Mouse (Mus musculus): ENCODE measurements at regions not wholly inside any gene's neighbourhood (a gene's known extent, or its start where the extent isn't known, plus 50 kb on each side); places are given as distances from the start of the nearest gene placed in this dataset.

DNA sequence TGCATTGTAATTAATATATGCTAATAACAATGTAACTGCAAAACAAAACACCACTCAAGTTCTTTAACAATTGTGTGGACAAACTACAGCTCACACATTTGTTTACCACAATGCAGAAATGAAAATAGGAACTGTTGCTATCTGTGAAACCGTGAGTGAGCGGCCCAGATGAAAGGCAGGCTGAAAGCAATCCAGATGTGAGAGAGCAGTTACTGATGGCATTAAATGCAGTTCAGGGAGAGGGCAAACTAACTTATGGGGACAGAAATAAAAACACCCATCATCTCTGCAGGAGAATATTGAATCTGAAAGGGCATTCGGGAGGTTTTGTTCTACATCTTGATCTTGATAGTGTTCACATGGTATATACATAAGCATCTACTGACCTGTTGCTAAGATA, 301.3 kb downstream of the Ttll7 start:
- Histone ChIP-seq H3K9ac (no peak overlapping the region), H3K36me3 (no peaks in the 10 kb centered on the region), H3K27ac (no peak overlapping the region), H3K9me3 (replicated peaks) (no peaks in the 10 kb centered on the region), H3K4me1 (no peaks in the 10 kb centered on the region), H3K27me3 (no peaks in the 10 kb centered on the region), H3K4me2 (no peak overlapping the region), H3K4me3 (replicated peaks) (no peak overlapping the region)
- WGBS, result 62% methylated on average over 3 of the region's 3 CpGs
- ATAC-seq (replicated peaks; ENCODE audit: low FRiP score), result no peak

DNA sequence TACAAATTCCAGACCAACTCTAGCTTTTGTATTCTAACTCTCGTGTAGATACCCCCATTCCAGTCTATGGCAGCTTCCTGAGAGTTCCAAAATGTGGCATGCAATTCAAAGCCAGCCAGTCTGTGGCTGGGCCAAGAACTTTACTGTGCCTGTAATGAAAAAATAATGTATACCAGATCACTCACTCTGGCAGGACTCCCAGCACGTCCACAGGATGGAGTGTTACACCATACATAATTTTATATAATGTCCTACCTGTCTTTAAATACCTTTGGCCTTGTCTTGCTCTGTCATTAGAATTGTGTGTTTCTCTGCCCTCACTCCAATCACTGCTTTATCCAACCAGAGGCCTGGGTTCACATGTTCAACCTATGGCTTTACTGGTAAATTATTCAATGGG, 301.8 kb downstream of the Ttll7 start:
- H3K27ac ChIP-seq, result no peak overlapping the region
- WGBS, result 64% methylated on average over 2 of the region's 2 CpGs

DNA sequence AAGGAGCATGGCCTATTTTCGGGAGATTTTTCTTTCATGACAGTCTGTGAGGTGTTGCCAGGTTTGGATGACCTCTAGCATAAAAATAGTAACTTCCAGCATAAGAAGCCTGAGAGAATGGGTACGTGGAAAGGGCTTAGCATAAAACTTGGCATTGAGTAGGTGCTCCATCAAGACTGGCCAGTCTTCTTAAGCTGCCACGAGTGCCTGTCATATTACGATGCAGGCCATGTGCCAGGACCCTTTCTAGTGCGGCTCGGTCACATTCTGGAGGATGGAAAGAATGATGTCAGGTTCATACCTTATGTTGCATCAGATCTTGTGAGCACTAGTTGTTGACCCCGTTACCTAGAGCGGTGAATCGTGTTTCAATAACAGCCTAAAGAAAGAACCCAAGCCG, 311.0 kb downstream of the Ttll7 start:
- Histone ChIP-seq H3K9ac (no peak overlapping the region), H3K4me2 (no peak overlapping the region), H3K27ac (no peak overlapping the region), H3K4me3 (replicated peaks) (no peak overlapping the region), H3K4me1 (no peaks in the 10 kb centered on the region), H3K36me3 (no peaks in the 10 kb centered on the region), H3K27me3 (no peaks in the 10 kb centered on the region), H3K9me3 (replicated peaks) (no peaks in the 10 kb centered on the region)
- no peak for ATAC-seq (replicated peaks; ENCODE audit: low FRiP score)
- WGBS, result 78% methylated on average over 10 of the region's 10 CpGs

More for the DNA sequence above, 301.8 kb downstream of the Ttll7 start:
- ATAC-seq (replicated peaks; ENCODE audit: low FRiP score), result no peak
- no peaks in the 10 kb centered on the region for H3K9me3 ChIP-seq (replicated peaks)
- no peak overlapping the region for H3K4me2 ChIP-seq
- no peak overlapping the region for H3K9ac ChIP-seq
- H3K4me3 ChIP-seq (replicated peaks), result no peak overlapping the region
- H3K27me3 ChIP-seq, result no peaks in the 10 kb centered on the region
- no peaks in the 10 kb centered on the region for H3K36me3 ChIP-seq
- no peaks in the 10 kb centered on the region for H3K4me1 ChIP-seq

DNA sequence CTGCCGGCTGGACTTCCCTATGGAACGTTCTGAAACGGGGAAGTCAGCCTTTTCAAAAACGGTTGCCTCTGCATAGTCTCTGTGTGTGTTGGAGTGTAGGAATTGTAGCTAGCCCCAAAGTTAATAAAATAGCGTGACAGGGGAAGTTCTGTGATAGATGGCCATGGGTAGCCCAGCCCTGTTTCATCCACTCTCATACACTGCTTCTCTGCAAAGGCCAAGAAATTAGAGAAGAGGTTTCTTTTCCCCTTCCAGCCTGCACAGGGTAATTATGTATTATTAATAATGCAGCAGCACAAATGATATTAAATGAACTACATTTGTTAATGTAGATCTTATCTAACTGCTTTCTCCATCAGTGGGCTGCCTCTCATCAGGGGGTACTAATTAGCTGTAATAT, 311.4 kb downstream of the Ttll7 start:
- Histone ChIP-seq H3K9ac (no peak overlapping the region), H3K27me3 (no peaks in the 10 kb centered on the region), H3K36me3 (no peaks in the 10 kb centered on the region), H3K27ac (no peak overlapping the region), H3K4me1 (no peaks in the 10 kb centered on the region), H3K4me3 (replicated peaks) (no peak overlapping the region), H3K4me2 (no peak overlapping the region), H3K9me3 (replicated peaks) (no peaks in the 10 kb centered on the region)
- 75% methylated on average over 5 of the region's 5 CpGs for WGBS
- no peak for ATAC-seq (replicated peaks; ENCODE audit: low FRiP score)

DNA sequence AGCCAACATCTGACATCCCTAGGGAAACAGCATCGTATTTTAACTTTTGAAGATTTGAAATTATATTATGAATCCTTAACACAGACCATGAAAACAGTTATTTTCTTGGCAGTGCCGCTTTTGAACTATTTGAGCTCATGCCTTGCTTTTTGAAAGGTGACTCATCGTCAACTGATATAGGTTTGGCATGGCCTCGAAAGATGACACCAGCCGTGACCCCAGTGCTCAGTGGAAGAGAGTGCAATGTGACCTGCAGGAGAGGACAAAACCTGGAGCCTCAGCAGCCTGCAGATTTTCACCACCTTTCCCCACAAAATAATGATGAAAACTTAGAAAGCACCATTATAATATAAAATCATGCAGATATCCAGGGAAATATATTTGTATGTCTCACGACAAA, 312.8 kb downstream of the Ttll7 start:
- ATAC-seq (replicated peaks; ENCODE audit: low FRiP score), result no peak
- Histone ChIP-seq H3K4me2 (no peak overlapping the region), H3K27ac (no peak overlapping the region), H3K9ac (no peak overlapping the region), H3K4me3 (replicated peaks) (no peak overlapping the region), H3K4me1 (no peaks in the 10 kb centered on the region), H3K36me3 (no peaks in the 10 kb centered on the region), H3K27me3 (no peaks in the 10 kb centered on the region), H3K9me3 (replicated peaks) (no peaks in the 10 kb centered on the region)
- 77% methylated on average over 6 of the region's 6 CpGs for whole genome bisulfite sequencing

DNA sequence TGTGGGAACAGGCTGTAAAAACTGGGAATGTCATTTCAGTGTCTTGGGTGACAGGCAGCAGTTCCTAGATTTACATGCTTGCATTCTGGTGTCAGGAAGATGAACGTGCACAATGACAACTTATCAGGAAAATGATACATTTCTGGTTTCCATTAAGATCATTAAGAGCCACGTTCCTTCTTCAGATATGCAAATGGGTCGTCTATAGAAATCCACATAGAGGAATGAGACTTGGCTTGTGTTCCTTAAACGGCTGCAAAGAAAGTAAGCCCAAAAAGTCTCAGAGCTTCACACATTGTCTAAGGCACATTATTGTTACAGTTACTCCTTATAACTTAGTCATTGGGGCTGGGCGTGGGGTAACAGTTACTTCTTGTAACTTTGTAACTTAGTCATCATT, 314.4 kb downstream of the Ttll7 start:
- Histone ChIP-seq H3K27ac (no peak overlapping the region), H3K9ac (no peak overlapping the region), H3K4me1 (no peaks in the 10 kb centered on the region), H3K4me3 (replicated peaks) (no peak overlapping the region), H3K36me3 (no peaks in the 10 kb centered on the region), H3K27me3 (no peaks in the 10 kb centered on the region), H3K4me2 (no peak overlapping the region), H3K9me3 (replicated peaks) (no peaks in the 10 kb centered on the region)
- 75% methylated on average over 5 of the region's 5 CpGs for WGBS
- ATAC-seq (replicated peaks; ENCODE audit: low FRiP score), result no peak

DNA sequence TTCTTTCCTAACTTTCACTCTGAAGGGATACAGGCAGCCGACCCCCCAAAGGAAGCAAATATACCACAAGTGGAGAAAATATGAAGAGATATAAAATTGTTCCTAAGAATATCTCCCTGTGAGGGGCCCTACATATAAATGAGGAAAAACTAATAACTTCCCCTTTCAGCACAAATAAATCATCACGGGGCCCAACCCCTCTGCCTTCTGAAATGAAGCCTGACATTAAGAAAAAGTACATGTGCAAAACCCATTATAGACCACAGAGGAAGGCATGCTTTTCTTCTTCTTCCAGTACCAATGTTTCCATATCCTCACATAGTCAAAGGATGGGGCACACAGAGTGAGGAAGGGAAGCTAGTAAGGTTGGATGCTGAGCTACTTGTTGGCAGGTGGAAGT, 317.0 kb downstream of the Ttll7 start:
- 76% methylated on average over 2 of the region's 2 CpGs for WGBS
- H3K4me3 ChIP-seq (replicated peaks), result no peak overlapping the region
- ATAC-seq (replicated peaks; ENCODE audit: low FRiP score), result no peak

DNA sequence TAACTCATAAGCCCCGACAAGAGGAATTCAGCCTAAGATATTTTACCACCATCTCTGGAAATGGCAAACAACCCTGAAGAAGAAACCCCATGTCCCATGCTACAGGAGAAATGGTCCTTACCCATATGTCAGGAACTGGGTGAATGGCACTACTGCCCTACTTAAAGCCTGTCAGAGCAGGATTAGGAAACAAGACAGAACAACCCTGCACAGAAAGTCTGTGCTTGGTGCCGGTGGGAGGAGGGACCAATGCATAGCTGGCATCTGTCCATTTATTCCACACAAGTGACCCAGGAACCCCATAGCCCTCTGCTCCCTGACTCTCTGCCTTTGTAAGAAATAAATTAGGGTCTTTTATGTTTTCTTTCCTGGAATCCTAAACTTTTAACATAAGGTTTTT, 317.9 kb downstream of the Ttll7 start:
- H3K27me3 ChIP-seq, result no peaks in the 10 kb centered on the region
- no peak overlapping the region for H3K9ac ChIP-seq
- H3K4me3 ChIP-seq (replicated peaks), result no peak overlapping the region
- 55% methylated on average over 2 of the region's 2 CpGs for WGBS
- no peaks in the 10 kb centered on the region for H3K9me3 ChIP-seq (replicated peaks)
- ATAC-seq (replicated peaks; ENCODE audit: low FRiP score), result no peak
- H3K4me2 ChIP-seq, result no peak overlapping the region
- H3K4me1 ChIP-seq, result no peaks in the 10 kb centered on the region
- H3K27ac ChIP-seq, result 0 out of 2 replicates have a peak overlapping the region, but pooled peaks have one; percentile 10
- H3K36me3 ChIP-seq, result no peaks in the 10 kb centered on the region

More for the DNA sequence above, 317.0 kb downstream of the Ttll7 start:
- Histone ChIP-seq H3K4me1 (no peaks in the 10 kb centered on the region), H3K9me3 (replicated peaks) (no peaks in the 10 kb centered on the region), H3K27ac (no peak overlapping the region), H3K36me3 (no peaks in the 10 kb centered on the region), H3K27me3 (no peaks in the 10 kb centered on the region), H3K9ac (no peak overlapping the region), H3K4me2 (no peak overlapping the region)

DNA sequence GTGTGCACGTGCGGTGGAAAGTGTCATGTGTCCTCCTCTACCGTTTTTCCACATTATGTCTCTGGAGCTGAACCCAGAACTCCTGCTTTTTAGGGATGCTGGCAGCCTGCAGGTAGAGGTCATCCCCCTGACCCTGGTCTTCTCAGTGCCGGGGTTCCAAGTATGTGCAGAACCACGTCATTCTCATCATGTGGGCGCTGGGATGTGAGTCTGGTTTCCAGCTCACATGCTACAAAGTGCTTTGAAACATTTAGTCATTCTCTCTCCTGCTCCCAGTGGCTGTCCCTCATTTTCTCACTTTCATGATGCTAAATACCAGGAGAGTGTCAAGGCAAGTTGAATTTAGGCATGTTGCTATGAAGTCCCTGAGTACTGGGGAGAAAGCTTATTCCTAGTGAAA, 326.6 kb downstream of the Ttll7 start:
- no peak overlapping the region for H3K4me3 ChIP-seq (replicated peaks)
- no peaks in the 10 kb centered on the region for H3K9me3 ChIP-seq (replicated peaks)
- peaks cover 6% of the 10 kb centered on the region for H3K27me3 ChIP-seq
- H3K4me2 ChIP-seq, result no peak overlapping the region
- 76% methylated on average over 6 of the region's 6 CpGs for WGBS
- peaks cover 14% of the 10 kb centered on the region for H3K4me1 ChIP-seq
- no peaks in the 10 kb centered on the region for H3K36me3 ChIP-seq
- no peak overlapping the region for H3K27ac ChIP-seq
- no peak for ATAC-seq (replicated peaks; ENCODE audit: low FRiP score)
- H3K9ac ChIP-seq, result no peak overlapping the region

DNA sequence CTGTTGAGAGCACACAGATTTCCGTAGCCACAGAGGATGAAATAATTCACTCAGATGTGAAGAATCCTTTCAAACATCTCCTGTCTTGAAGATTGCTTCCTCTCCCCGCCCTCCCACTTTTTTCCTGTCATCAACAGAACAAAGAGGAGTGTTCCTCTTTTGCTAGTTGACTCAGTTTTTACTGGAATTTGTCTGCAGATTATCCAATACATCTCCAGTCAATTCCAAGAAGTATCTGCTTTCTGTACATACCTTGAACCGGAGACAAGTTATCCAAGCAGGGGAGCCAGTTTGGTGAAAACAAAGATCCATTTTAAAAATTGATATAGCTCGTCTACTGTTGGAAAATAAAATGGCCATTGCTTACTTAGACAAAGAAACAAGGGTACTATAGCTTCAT, 328.5 kb downstream of the Ttll7 start:
- H3K4me2 ChIP-seq, result no peak overlapping the region
- H3K27me3 ChIP-seq, result peaks cover 6% of the 10 kb centered on the region
- H3K9ac ChIP-seq, result no peak overlapping the region
- 60% methylated on average over 4 of the region's 4 CpGs for WGBS
- no peak overlapping the region for H3K4me3 ChIP-seq (replicated peaks)
- H3K9me3 ChIP-seq (replicated peaks), result no peaks in the 10 kb centered on the region
- no peak overlapping the region; the same call in 1 of the 2 replicates for H3K27ac ChIP-seq
- ATAC-seq (replicated peaks; ENCODE audit: low FRiP score), result no peak
- H3K36me3 ChIP-seq, result no peaks in the 10 kb centered on the region
- H3K4me1 ChIP-seq, result peaks cover 14% of the 10 kb centered on the region

DNA sequence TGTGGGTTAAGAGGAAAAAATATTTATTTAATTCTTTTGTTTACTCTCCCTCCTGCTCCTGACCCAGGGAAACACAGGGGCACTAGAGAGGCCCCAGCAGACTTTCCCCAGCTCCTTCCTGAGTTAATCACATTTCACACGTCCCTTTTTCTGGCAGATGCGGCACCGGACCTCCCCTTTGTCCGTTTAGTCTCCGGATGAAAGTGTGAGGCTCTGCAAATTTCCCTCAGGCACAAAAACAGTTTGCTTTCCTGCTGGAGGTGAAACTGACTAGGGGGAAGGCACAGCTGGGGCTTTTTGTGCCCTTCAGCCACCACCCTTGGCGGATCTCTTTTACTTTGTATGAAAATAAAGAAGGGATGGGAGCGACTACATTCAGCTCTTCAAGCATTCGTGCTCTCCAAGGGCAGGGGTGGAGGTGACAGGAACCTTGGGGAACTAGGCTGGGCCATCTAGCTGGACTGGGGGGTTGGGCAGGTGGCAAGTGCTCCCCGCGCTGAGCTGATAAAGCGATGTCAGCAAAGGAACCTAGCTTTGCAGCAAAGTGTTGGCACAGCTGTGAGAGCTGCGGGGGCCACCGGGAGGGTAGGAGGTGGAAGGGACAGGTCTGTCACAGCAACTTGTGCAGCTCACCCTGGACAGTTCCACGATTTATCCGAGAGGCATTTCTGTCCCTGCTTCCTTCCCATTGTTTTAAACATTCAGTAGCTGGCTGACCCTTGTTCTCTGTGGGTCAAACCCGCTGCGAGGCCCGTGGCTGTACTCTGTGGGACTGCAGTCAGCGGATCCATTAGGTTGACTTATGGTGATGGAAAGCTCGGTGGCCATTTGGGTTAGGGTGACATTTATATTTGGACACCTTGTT, 329.6 kb downstream of the Ttll7 start:
- Histone ChIP-seq H3K27me3 (peaks cover 6% of the 10 kb centered on the region), H3K4me2 (peak overlapping the region; percentile 44), H3K27ac (peak overlapping the region; percentile 50; the same call in 1 of the 2 replicates), H3K4me3 (replicated peaks) (no peak overlapping the region), H3K4me1 (peaks cover 14% of the 10 kb centered on the region), H3K9me3 (replicated peaks) (no peaks in the 10 kb centered on the region), H3K9ac (no peak overlapping the region), H3K36me3 (no peaks in the 10 kb centered on the region)
- peak; percentile 84 for ATAC-seq (replicated peaks; ENCODE audit: low FRiP score)
- 4% methylated on average over 20 of the region's 20 CpGs for WGBS

DNA sequence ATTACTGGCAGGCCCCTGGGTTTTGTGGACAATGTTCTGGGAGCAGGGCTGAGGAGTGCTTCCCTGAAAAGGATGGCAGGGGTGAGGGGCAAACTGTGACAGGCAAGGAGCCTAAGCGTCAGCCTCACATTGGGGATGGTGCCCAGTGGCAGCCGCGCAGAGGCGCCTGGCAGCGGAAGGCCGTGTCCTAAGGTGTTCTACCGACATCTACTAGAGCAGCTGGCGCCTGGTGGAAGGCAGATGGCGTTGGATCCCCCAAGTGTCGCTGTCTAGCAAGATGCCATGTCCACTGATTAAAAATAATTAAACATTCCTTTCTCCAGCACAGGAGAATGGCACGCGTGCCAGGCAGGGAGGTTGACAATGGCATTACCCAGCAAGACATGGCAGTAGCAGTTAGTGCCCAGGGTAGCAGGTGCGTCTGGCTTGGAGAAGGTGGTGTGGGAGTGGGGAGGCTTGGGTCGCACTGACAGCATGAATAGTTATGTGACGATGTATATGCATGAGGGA, 330.3 kb downstream of the Ttll7 start:
- peak overlapping the region; percentile 44 for H3K4me2 ChIP-seq
- peaks cover 14% of the 10 kb centered on the region for H3K4me1 ChIP-seq
- no peaks in the 10 kb centered on the region for H3K9me3 ChIP-seq (replicated peaks)
- peaks cover 6% of the 10 kb centered on the region for H3K27me3 ChIP-seq
- H3K27ac ChIP-seq, result peak overlapping the region; percentile 27; the same call in 1 of the 2 replicates
- 42% methylated on average over 15 of the region's 15 CpGs for WGBS
- no peaks in the 10 kb centered on the region for H3K36me3 ChIP-seq
- no peak overlapping the region for H3K9ac ChIP-seq
- peak; percentile 31; the same call in 1 of the 2 replicates for ATAC-seq (replicated peaks; ENCODE audit: low FRiP score)
- H3K4me3 ChIP-seq (replicated peaks), result no peak overlapping the region

All from kidney, embryonic 15.5 days (tissue).